ENCODE assay signal across 12 mouse cellular contexts in the genomic region with DNA sequence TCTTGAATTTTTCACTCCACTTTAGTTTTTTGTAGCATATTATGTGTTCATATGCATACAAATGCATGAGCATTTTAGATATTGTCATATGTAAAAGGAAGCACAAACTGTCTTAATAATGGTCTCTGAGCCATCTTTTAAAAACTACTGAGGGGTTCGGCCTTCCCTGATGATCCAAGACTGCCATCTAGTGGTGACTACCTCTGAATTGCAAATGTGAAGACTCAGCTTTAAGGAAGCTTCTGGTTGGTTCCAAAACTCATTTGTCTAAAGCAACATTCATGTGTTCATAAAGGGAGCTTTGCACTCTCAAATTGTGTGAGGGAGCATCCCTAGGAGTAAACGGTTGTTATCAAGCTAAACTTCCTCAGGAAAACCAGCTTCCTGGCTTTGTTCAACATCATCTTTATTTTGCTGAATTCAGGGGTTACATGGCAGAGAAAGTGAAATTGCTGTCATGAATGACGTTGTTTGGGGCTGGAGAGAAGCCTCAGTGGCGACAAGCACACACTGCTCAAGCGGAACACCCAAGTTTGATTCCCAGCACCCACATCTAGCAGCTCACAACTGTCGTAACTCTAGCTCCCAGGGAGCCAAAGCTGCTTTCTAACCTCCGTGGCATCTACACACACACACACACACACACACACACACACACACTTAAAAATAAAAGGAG.
DNase-seq lines count a peak whose midpoint lies in the region; ATAC-seq lines count a peak whose summit lies in the region.
"Had no signal": no experiment of that assay in that cellular context is flagged by ENCODE, and none has a peak within 500 bp of the region (broad histone marks: within the 10 kb centered on the region; RNA-seq: fewer than 3 reads in every experiment).

No protein-coding gene starts in this region.

- H3K4me1 ChIP-seq in forebrain, embryonic 13.5 days, result no peaks in the 10 kb centered on the region
- H3K4me1 ChIP-seq: embryonic facial prominence, embryonic 12.5 days; limb, embryonic 12.5 days; neural tube, embryonic 12.5 days had no signal

- no peak overlapping the region for H3K4me3 ChIP-seq in forebrain, embryonic 13.5 days
- H3K4me3 ChIP-seq: embryonic facial prominence, embryonic 12.5 days; limb, embryonic 12.5 days; neural tube, embryonic 12.5 days had no signal

- H3K9ac ChIP-seq in forebrain, embryonic 13.5 days, result no peak overlapping the region
- H3K9ac ChIP-seq: embryonic facial prominence, embryonic 12.5 days; limb, embryonic 12.5 days; neural tube, embryonic 12.5 days had no signal

- peak; percentile 40 to 54 for DNase-seq in heart, postnatal 10 days
- no peak for DNase-seq in heart, adult 9 months (ENCODE audit: low spot score in 2 of 2)
- peak; percentile 25 for DNase-seq in thymus, postnatal 0 days (ENCODE audit: low spot score)
- no peak for DNase-seq in thymus, postnatal 36 days
- peak; percentile 43 for DNase-seq in forelimb bud, embryonic 11.5 days (ENCODE audit: low read depth, low spot score)
- DNase-seq in cerebellum, postnatal 4 days (ENCODE audit: low spot score in 2 of 2), result no peak
- no peak for DNase-seq in urinary bladder, postnatal 14 days (ENCODE audit: low spot score)
- DNase-seq: thymus, adult 18-20 months had no signal

- no peak overlapping the region for H3K4me2 ChIP-seq in forebrain, embryonic 13.5 days
- H3K4me2 ChIP-seq: embryonic facial prominence, embryonic 12.5 days; limb, embryonic 12.5 days; neural tube, embryonic 12.5 days had no signal

- no peaks in the 10 kb centered on the region for H3K36me3 ChIP-seq in forebrain, embryonic 13.5 days (ENCODE audit: poor library complexity, severe bottlenecking)
- H3K36me3 ChIP-seq: embryonic facial prominence, embryonic 12.5 days; limb, embryonic 12.5 days; neural tube, embryonic 12.5 days had no signal

- H3K27ac ChIP-seq in forebrain, embryonic 13.5 days, result no peak overlapping the region
- H3K27ac ChIP-seq: embryonic facial prominence, embryonic 12.5 days; limb, embryonic 12.5 days; neural tube, embryonic 12.5 days had no signal

- intact Hi-C loops in heart, postnatal 10 days (cut with DNase I), result loop anchor here (2.0 kb wide), 1 partner anchor 36 kb away; no protein-coding TSS in a partner anchor

- H3K27me3 ChIP-seq in forebrain, embryonic 13.5 days, result no peaks in the 10 kb centered on the region
- H3K27me3 ChIP-seq: embryonic facial prominence, embryonic 12.5 days; limb, embryonic 12.5 days; neural tube, embryonic 12.5 days had no signal

- H3K9me3 ChIP-seq in forebrain, embryonic 13.5 days (replicated peaks), result peaks cover 9% of the 10 kb centered on the region
- H3K9me3 ChIP-seq: embryonic facial prominence, embryonic 12.5 days; neural tube, embryonic 12.5 days had no signal

- WGBS in forebrain, embryonic 13.5 days, result 66% methylated on average over 7 of the region's 7 CpGs

- ATAC-seq in forebrain, embryonic 13.5 days, result no peak

Comparison
In these comparisons a context has a peak if more than half of its experiments do, and no peak if none do; other contexts are left out.
1. DNase-seq: peak in heart, postnatal 10 days (2 of 2), thymus, postnatal 0 days (single experiment) and forelimb bud, embryonic 11.5 days (single experiment); none in heart, adult 9 months (0 of 2), thymus, postnatal 36 days (0 of 2), cerebellum, postnatal 4 days (0 of 2) and urinary bladder, postnatal 14 days (single experiment).